Mouse (Mus musculus): ENCODE results near the gene BC035044. TPM values are rescaled to one million over a fixed set of nuclear protein-coding genes. Genes with fewer than 3 reads are reported as not detected.
"Not testable (repeated sequence)": the region's sequence is repeated elsewhere in the genome, so short reads cannot be mapped to it uniquely, and the experiment has no call there.

The BC035044 gene
- polyA plus RNA-seq, 1 experiment from 2014 or later, result 0.35 TPM

DNA sequence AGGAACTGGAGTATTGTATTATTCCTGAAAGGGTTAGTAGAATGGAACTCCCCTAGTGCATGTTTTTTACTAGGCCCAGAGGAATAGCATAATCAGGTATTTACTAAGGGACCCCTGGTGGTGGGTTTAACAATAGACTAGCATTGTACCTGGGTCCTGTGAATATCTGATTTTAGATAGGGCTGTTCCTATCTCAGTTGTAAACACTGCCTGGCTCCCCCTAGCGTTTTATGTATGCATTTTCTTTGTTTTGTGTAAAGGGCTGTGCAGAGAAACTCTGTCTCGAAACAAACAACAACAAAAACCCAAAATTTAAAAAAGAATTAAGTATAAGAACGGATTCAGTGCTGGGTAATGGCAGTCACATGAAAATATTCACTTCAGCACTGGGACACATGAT, 83.9 kb downstream of the BC035044 start:
- no peak overlapping the region for H3K4me2 ChIP-seq (replicated peaks)
- H3K4me1 ChIP-seq, result peaks cover 3% of the 10 kb centered on the region; the same call in 1 of the 2 replicates
- H3K27me3 ChIP-seq, result no peaks in the 10 kb centered on the region
- no peak overlapping the region for H3K4me3 ChIP-seq
- 69% methylated on average over 3 of the region's 3 CpGs for WGBS
- no peaks in the 10 kb centered on the region for H3K9me3 ChIP-seq (replicated peaks)
- no peaks in the 10 kb centered on the region for H3K36me3 ChIP-seq
- ATAC-seq (ENCODE audit: low FRiP score), result no peak
- no peak overlapping the region for H3K9ac ChIP-seq
- H3K27ac ChIP-seq, result no peak overlapping the region

DNA sequence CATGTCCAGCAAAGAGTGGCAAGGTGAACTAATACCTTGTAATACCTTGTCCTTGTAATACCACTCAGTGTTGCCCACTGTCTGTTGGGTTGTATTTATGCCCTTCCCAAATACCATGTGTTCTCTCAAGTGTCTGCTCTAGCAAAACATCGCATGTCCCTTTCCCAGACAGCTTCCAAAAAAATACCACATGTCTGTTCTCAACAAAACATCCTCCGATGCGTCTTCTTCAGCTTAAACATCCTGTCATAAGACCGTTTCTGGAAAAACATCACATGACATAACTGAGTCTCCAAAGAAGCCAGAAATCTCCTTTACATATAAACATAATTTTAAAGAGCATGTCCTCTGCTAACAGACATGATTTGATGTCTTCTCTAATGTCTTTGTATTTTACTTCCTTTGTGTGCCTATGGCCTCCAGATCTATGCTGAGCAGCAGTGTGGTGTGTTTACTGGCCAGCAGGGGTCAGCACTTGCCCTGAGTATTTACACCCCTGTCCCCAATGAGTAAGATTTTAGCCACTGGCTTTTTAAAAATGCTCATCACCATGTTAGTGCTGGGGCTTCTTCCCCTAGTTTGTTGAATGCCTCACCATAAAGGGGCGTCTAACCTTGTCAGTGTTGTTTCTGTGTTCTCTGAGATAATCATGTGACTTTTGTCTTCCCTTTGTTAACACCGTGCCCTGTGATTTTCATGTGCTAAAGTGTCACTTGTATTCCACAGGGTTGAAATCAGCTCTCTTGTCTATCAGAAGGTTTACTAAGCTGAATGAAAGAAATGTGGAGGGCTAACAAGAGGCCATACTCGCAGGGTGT, 85.9 kb downstream of the BC035044 start:
- not testable (repeated sequence) for H3K9ac ChIP-seq; H3K4me3 ChIP-seq; H3K36me3 ChIP-seq; H3K27ac ChIP-seq; ATAC-seq (ENCODE audit: low FRiP score); H3K9me3 ChIP-seq (replicated peaks); H3K27me3 ChIP-seq; H3K4me1 ChIP-seq; H3K4me2 ChIP-seq (replicated peaks)
- WGBS, result 68% methylated on average over 7 of the region's 7 CpGs

GRCm38 (mm10) chr6:128802999-128803857, 87.7 kb downstream of the BC035044 start:
- peak overlapping the region; percentile 77 for H3K27ac ChIP-seq
- no peaks in the 10 kb centered on the region for H3K9me3 ChIP-seq (replicated peaks)
- peak; percentile 91 for ATAC-seq (ENCODE audit: low FRiP score)
- no peaks in the 10 kb centered on the region for H3K36me3 ChIP-seq
- 9% methylated on average over 26 of the region's 26 CpGs for WGBS
- peak overlapping the region; percentile 44 for H3K4me3 ChIP-seq
- no peaks in the 10 kb centered on the region for H3K27me3 ChIP-seq
- peak overlapping the region; percentile 59; the same call in 1 of the 2 replicates for H3K9ac ChIP-seq
- H3K4me2 ChIP-seq (replicated peaks), result peak overlapping the region; percentile 53
- H3K4me1 ChIP-seq, result peaks cover 5% of the 10 kb centered on the region

DNA sequence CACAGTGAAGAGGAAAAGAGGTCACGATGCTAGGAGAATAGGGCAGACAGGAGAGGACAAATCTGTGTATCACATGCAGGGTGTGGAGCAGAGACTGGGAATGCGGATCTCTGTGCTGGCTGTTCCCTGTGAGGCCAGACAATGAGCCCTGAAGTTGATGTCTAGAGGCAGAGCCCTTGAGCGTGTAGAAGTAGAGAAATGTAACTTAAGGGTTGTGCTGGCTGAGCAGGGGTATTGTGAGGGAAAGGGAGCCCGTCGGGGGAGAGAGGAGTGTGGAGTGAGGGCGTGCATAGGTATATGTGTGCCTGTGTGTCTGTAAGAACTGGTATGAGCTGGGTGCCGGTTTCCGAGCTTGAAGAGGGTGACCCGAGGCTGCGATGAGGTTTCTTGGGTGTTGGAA, 88.4 kb downstream of the BC035044 start:
- H3K36me3 ChIP-seq, result no peaks in the 10 kb centered on the region
- H3K9ac ChIP-seq, result peak overlapping the region; percentile 59
- WGBS, result 15% methylated on average over 10 of the region's 10 CpGs
- no peaks in the 10 kb centered on the region for H3K9me3 ChIP-seq (replicated peaks)
- H3K4me3 ChIP-seq, result peak overlapping the region; percentile 44
- H3K27me3 ChIP-seq, result no peaks in the 10 kb centered on the region
- peak overlapping the region; percentile 77 for H3K27ac ChIP-seq
- peaks cover 10% of the 10 kb centered on the region for H3K4me1 ChIP-seq
- H3K4me2 ChIP-seq (replicated peaks), result peak overlapping the region; percentile 53
- peak; percentile 49 for ATAC-seq (ENCODE audit: low FRiP score)

DNA sequence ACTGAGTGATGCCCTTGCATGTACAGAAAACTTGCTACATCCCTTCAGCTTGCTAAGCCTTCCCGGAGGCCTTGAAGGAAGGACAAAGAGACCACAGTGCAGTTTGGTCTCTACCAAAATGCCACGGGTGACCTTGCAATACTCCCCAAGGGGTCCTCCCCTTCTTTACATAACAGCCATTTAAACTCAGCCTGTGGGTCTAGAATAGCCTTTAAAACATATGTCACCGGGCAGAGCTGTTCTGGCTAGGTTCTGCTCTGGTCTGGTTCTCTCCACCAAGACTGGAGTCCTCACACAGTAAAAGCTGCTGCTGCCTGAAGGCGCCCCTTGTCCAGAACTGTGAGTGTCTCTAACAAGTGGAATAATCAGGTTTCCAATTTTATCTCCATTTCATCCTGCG, 90.2 kb downstream of the BC035044 start:
- not testable (repeated sequence) for H3K36me3 ChIP-seq; ATAC-seq (ENCODE audit: low FRiP score); H3K9me3 ChIP-seq (replicated peaks); H3K27me3 ChIP-seq; H3K4me2 ChIP-seq (replicated peaks); H3K27ac ChIP-seq; H3K4me3 ChIP-seq; H3K9ac ChIP-seq
- H3K4me1 ChIP-seq, result peaks cover 10% of the 10 kb centered on the region
- WGBS, result 80% methylated on average over 5 of the region's 5 CpGs

DNA sequence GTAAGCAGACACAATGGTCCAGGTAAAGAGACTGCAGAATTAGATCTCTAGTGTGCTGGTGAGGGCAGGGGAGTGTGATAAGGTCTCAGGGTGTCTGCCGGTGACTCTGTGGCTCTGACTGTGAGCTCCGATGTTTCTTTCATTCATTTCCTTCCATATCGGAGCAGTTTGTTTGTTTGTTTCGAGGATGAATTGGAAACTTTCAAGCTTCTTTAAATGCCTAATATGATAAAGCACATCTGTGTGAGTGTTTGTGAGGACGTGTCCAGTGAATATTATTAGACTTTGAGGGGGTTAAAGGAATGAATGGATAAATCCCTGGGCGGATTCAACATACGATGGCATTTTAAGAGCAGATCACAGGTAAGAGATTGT, 91.0 kb downstream of the BC035044 start:
- ATAC-seq (ENCODE audit: low FRiP score), result no peak
- peak overlapping the region; percentile 45; the same call in 1 of the 2 replicates for H3K9ac ChIP-seq
- H3K36me3 ChIP-seq, result no peaks in the 10 kb centered on the region
- peak overlapping the region; percentile 43 for H3K4me2 ChIP-seq (replicated peaks)
- H3K27me3 ChIP-seq, result no peaks in the 10 kb centered on the region
- H3K4me3 ChIP-seq, result peak overlapping the region; percentile 57
- 24% methylated on average over 7 of the region's 7 CpGs for WGBS
- no peaks in the 10 kb centered on the region for H3K9me3 ChIP-seq (replicated peaks)
- peaks cover 10% of the 10 kb centered on the region for H3K4me1 ChIP-seq
- 0 out of 2 replicates have a peak overlapping the region, but pooled peaks have one; percentile 78 for H3K27ac ChIP-seq

DNA sequence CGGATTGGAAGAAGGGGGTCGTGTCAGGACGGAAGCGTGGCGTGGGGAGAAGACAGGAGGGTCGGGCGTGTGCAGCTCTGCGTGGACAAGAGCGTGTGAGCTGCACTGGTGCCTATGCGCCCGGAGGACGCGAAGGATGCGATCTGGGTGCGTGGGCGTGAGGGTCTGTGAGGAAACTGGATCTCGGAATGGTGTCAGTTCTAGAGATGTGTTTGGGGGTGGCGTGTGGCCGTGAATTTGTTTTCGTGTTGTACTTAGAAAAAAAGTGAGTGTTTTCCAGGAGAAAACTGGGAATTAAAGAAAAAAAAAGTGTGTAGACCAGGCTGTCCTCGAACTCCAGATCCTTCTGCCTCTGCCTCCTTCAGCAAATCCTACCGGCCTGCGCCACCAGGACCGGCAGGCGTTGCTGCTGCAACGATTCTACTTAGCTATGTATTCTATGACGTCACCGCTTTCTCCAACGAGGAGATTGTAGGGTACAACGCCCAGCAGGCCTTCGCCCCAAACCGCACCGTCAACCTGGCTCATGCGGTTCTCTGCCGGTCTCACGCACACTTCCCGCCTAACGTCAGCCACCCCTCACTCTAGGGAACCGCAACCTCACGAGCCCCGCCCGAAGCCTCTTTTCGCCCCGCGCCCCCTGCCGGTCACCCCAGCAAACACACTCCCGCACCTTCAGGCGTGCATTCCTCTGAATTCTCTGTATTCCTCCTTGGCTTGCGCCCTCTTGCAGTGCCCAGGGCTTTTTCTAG, 91.6 kb downstream of the BC035044 start:
- not testable (repeated sequence) for H3K9me3 ChIP-seq (replicated peaks); H3K36me3 ChIP-seq; H3K27me3 ChIP-seq
- H3K9ac ChIP-seq, result peak overlapping the region; percentile 60
- peaks cover 10% of the 10 kb centered on the region for H3K4me1 ChIP-seq
- peak; percentile 82 for ATAC-seq (ENCODE audit: low FRiP score)
- peak overlapping the region; percentile 58 for H3K4me2 ChIP-seq (replicated peaks)
- peak overlapping the region; percentile 57 for H3K4me3 ChIP-seq
- WGBS, result under 1% methylated on average over 49 of the region's 49 CpGs
- H3K27ac ChIP-seq, result peak overlapping the region; percentile 78

Small RNA genes within 50 kb of the gene (microRNA-seq; reads per million reads assigned to microRNA genes)
- not detected for gene Gm27336

Other genes with a start within 250 kb of the BC035044 start
- not detected in 2 replicates for gene Clec2h, start 228.7 kb downstream of the BC035044 start, polyA plus RNA-seq (2016; fragmentation: Nextera tagmentation; extraction: Ambion mirVana)
- gene Klrb1, start 168.1 kb downstream of the BC035044 start, polyA plus RNA-seq (2016; fragmentation: Nextera tagmentation; extraction: Ambion mirVana), result not detected in 2 replicates
- gene Klrb1c, start 101.9 kb downstream of the BC035044 start, polyA plus RNA-seq (2016; fragmentation: Nextera tagmentation; extraction: Ambion mirVana), result not detected in 2 replicates
- not detected in 2 replicates for gene Gm44511, start 64.8 kb downstream of the BC035044 start, polyA plus RNA-seq (2016; fragmentation: Nextera tagmentation; extraction: Ambion mirVana)
- gene Klrb1b, start 64.8 kb downstream of the BC035044 start, polyA plus RNA-seq (2016; fragmentation: Nextera tagmentation; extraction: Ambion mirVana), result 0.25 TPM in 1 of 2 replicates, not detected in the other
- gene Clec2i, start 3.5 kb downstream of the BC035044 start, polyA plus RNA-seq (2016; fragmentation: Nextera tagmentation; extraction: Ambion mirVana), result not detected in 2 replicates
- gene Clec2g, start 43.3 kb upstream of the BC035044 start, polyA plus RNA-seq (2016; fragmentation: Nextera tagmentation; extraction: Ambion mirVana), result not detected in 2 replicates
- 0.18 and 0.45 TPM in 2 replicates for gene Klrb1f, start 154.8 kb upstream of the BC035044 start, polyA plus RNA-seq (2016; fragmentation: Nextera tagmentation; extraction: Ambion mirVana)
- not detected in 2 replicates for gene Clec2e, start 209.8 kb upstream of the BC035044 start, polyA plus RNA-seq (2016; fragmentation: Nextera tagmentation; extraction: Ambion mirVana)